Mouse (Mus musculus): ENCODE measurements at regions not wholly inside any gene's neighbourhood (a gene's known extent, or its start where the extent isn't known, plus 50 kb on each side); places are given as distances from the start of the nearest gene placed in this dataset.

DNA sequence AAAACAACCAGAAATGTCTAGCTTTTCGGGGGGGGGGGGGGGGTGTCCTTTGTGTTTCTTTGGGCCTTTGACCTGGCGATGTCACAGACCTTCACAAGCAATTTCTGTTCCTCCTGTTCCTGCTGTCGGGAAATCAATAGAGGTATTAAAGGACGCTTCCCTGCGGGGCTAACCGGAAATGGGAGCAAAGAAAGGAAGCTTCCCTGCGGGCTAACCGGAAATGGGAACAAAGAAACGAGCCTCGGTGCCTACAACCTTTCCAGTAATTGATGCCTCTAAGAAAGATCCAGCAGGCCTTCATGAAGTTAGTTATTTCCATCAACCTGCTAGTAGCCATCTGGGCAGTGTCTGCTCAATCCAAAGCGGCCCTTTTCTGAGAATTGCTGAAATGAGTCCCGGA, 78.2 kb upstream of the Phyhipl start:
- no peak for TF ChIP-seq POLR2A (IDR thresholded peaks at IDR 0.05; ENCODE audit: borderline replicate concordance, insufficient read depth, low read length)
- TF ChIP-seq CTCF (IDR thresholded peaks at IDR 0.05; ENCODE audit: borderline replicate concordance, insufficient read depth, low read depth, low read length): no peak

Measured in cerebellum, adult 2 months (tissue).